Mouse (Mus musculus) lung, postnatal 14 days (tissue): ENCODE measurements around the gene Ccr9.

Source experiments
- DNase-seq: peaks from one replicate; pipeline ENCODE4 v3.0.0; 2021

The Ccr9 gene

DNA sequence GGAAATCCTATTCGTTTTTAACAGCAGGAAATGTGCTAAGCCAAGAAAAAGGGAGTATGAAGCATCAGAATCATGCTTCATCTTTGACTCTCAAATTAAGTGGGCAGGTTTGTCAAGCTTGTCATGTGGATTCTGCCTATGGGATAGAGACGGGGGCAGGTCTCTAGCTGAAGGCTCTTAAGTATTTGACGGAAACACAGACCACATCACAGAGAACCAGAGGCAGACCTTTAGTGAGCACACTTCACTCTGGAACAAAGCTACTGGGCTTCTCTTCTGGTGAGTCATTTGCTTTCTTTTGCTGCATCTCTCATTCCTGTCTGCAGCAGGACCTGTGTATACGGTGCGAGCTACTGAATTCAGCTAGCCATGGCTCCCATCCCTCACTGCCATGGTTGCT is 128.0 kb downstream of the Ccr9 start, which contains the start of gene Cxcr6:
Gene Cxcr6 (plus strand): TSS at position 209 of the 400 bp plus-strand sequence.
- no peak for DNase-seq

DNA sequence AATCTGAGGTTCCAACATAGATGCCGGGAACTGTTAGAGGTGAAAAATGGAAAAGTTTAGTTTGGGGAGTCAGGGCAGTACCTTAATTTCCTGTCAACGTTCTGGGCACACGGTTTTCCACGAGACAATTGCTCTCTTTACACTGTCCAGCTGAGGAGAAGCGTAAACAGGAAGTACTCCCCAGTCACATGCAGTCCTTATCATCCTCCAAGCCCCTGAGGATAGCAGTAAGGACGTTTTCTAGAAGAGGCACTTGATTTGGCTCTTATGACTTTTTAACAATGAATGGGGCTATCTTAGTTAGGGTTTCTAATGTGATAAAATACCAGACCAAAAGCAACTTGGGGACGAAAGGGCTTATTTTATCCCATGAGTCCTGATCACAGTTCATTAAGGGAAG is 130.3 kb downstream of the Ccr9 start:
- DNase-seq, result no peak

DNA sequence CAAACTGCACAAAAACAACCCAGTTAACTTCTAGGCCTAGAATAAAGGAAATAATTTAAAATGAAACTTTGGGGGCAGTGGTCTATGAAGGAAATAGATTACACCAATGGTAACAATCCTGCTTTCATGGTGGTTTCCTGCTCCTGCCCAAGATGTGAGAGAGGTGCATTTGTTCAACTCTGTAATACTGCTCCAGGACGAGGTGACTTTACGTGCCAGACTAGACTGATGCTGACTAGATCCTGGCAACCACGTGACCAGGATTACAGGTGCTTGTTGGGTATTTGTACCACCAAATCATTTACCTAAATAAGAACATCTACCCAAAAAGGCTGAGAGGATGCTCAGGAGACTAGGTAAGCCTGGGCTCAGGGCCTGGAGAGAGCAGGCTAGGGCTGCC is 133.6 kb downstream of the Ccr9 start:
- no peak for DNase-seq

GRCm38 (mm10) chr9:123814326-123814725 is 136.1 kb downstream of the Ccr9 start:
- no peak for DNase-seq

DNA sequence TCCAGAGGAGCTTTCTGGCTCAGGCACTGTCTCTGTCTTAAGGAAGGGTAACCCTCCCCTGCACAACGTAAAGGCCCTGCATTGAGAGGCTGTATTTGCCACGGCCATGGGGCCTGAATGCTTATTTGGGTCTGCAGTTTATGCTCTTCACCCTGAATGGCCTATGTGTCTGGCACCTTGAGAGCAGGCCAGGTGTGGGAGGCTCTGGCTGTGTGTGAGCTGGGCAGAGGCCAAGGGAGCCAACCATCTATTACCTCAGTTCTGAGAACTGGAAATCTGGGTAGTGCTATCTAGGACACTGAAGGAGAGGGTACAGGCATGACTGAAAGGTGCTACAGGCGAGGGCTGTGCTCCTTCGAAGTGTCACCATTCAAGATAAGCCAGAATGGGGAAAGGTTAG is 136.6 kb downstream of the Ccr9 start:
- no peak for DNase-seq

DNA sequence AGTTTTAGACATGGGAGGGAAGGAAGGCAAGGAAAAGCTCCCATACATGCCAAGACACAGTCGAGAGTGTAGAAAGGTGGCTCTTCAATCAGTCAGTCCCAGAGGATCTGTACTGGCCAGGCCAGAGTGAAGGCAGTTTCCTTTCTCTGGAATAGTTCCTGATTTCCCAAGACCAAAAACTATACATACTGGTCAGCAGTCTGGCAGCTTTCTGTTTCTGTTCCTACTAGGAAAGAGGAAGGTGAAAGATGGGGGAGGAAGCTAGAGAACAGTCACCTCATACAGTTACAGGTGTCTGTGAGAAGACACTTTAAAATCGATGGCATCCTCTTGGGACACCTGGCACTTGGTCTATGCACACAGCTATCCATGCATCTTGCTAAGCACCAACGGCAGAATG is 137.2 kb downstream of the Ccr9 start:
- no peak for DNase-seq

- no peak for DNase-seq
Measured at GRCm38 (mm10) chr9:123815996-123816395, 137.8 kb downstream of the Ccr9 start.

GRCm38 (mm10) chr9:123818601-123819000 is 140.4 kb downstream of the Ccr9 start:
- DNase-seq, result no peak

GRCm38 (mm10) chr9:123826631-123827030 is 148.4 kb downstream of the Ccr9 start:
- no peak for DNase-seq

- no peak for DNase-seq
Measured at GRCm38 (mm10) chr9:123828916-123829315, 150.7 kb downstream of the Ccr9 start.
